Mouse (Mus musculus) megakaryocyte-erythroid progenitor cell, adult 5 weeks (primary cell): Measurements from ENCODE around the gene Spaca6. TPM values are rescaled to one million over a fixed set of nuclear protein-coding genes. Genes with fewer than 3 reads are reported as not detected.

Experiments
- polyA plus RNA-seq: library from polyadenylated mRNA; stranded (reverse); fragments of >175 nt; gene quantifications from 2 replicates; pipeline ENCODE4 v1.2.3, GENCODE M21; 2012

Gene Spaca6
- 1.9 and 2.1 TPM in 2 replicates for polyA plus RNA-seq

DNA sequence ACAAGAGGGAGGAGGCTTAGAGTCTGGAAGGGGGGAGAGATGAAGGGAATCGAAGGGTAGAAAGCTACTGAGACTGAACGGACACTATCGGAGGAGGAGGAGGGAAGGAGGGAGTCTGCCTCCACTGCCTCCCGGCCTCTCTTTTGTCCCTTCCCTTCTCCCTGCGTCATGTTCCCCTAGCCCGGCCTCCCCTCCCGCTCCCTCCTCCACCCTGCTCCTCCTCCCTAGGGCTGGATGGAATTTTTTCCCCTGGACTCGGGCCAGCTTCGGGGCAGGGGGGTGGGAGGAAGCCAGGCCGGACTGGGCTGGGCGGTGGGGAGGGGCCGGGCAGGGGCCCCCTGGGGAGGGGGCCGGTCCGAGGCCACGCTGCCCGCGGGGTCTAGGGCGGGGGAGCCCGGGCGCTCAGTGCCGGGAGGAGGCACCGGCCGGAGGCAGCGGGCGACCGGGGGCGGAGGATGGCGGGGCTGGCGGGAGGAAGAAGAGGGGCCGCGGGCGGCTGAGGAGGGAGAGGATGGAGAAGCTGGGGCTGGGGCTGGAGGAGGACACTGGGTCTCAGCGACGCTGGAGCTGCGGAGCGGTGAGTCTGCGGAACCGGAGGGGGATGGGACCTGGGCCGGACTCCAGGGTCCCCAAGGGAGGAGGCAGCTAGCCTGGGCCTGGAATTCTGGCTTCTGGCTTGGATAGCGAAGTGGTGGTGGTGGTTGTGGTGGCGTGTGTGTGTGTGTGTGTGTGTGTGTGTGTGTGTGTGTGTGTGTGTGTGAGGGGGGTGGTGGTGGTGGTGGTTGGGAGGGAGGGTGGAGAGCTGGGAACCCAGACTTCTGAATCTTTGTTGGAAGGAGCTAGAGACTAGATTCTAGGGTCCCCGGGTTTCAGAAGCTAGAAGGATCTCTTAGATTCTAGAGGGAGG is at the start of gene Spaca6:
Spaca6 (plus strand) TSS at position 408 of the 907 bp plus-strand sequence.

DNA sequence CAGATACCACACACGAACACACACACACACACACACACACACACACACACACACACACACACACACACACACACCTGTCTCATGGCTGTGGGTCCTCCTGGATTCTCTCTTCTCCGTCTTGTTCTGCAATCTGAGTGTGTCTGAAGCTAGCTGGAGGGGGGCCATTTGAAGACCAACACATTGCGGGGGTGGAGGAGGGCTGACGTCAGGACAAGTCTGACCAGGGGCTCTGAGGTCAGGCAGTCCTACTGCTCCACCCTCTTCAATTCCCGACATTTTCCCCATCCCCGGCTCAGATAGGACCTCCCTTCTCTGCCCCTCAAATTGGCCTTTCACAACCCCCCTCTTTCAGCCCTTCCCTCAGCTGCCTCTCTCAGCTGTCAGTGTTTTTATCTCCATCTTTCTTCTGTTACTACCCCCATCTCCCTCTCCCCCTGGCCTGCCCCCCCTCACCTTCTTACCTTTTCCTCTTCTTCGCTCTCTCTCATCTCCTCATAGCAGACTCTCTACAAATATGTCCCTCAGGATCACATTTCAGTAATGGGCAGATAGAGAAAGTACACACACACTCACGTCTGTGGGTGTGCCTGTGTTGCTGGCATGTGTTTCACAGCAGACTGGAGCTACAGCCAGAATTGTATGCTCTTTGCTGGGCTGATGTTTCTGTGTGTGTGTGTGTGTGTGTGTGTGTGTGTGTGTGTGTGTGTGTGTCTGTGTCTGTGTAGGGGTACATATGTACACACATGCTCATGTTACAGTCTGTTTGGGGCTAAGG is 28.3 kb downstream of the Spaca6 start, which contains the start of gene Has1:
Has1 (minus strand) TSS at position 142 of the 775 bp plus-strand sequence.

GRCm38 (mm10) chr17:17883840-17884239 is 56.9 kb downstream of the Spaca6 start, which contains the start of gene Fpr1:
TSS of gene Fpr1 (minus strand) at chr17:17883940.

DNA sequence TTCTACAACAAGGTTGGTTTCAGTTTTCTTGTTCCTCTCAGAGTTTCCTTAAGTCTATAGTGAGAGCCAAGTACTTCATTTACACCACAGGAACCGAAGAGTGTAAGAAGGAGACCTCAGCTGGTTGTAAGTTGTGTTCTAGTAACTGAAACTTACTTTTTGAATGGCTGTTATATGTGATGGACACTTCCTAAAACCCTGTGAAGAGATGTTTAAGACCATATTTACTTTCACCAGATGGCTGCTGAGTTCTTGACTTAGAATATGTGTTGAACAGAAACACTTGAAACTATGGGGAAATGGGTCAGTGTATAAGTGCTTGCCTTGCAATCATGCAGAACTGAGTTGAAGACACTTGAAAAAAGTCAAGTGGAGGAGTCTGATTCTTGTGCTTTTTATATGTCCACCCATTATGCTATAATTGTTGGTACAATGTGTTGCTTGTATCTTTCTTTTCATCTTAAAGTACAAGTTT is 60.9 kb downstream of the Spaca6 start, which contains the start of the genes Fpr2 and Fpr3:
Fpr2 (plus strand) TSS at position 51 of the 475 bp plus-strand sequence.
Fpr3 (plus strand) TSS at position 79 of the 475 bp plus-strand sequence.

Other genes starting within 250 kb of the Spaca6 start
- 4.3 and 6.6 TPM in 2 replicates for gene Lnpep, start 202.1 kb upstream of the Spaca6 start, polyA plus RNA-seq
- gene Vmn2r90, start 123.4 kb upstream of the Spaca6 start, polyA plus RNA-seq: not detected in 2 replicates
- not detected in 2 replicates for gene Has1, start 28.0 kb downstream of the Spaca6 start, polyA plus RNA-seq
- gene Fpr1, start 56.8 kb downstream of the Spaca6 start, polyA plus RNA-seq: 0.33 TPM in 1 of 2 replicates, not detected in the other
- gene Fpr2, start 60.7 kb downstream of the Spaca6 start, polyA plus RNA-seq: 0.08 and 0.15 TPM in 2 replicates
- gene Fpr3, start 60.7 kb downstream of the Spaca6 start, polyA plus RNA-seq: 0.04 TPM in 1 of 2 replicates, not detected in the other
- not detected in 2 replicates for gene Fpr-rs4, start 194.6 kb downstream of the Spaca6 start, polyA plus RNA-seq
- gene Vmn2r124, start 222.3 kb downstream of the Spaca6 start, polyA plus RNA-seq: not detected in 2 replicates